Mouse (Mus musculus) limb, embryonic 13.5 days (tissue): ENCODE results near the gene Sult2a7. TPM values are rescaled to one million over a fixed set of nuclear protein-coding genes. Genes with fewer than 3 reads are reported as not detected.

Experiments
- ATAC-seq: fragments of 200-750 bp; cut with Nextera tagmentation; 2 replicates; pipeline ENCODE4 v1.8.0; 2017; ENCODE audit warnings: low read depth, moderate number of reproducible peaks, moderate TSS enrichment; ENCODE audit not compliant: low FRiP score
- H3K27ac ChIP-seq: fragments of 300-500 bp; sonication (generic); 2 replicates; pipeline ENCODE4 v1.5.1; 2015; ENCODE audit warnings: inconsistent platforms, mild to moderate bottlenecking, moderate library complexity
- H3K27me3 ChIP-seq: fragments of 300-500 bp; sonication (generic); 2 replicates; pipeline ENCODE4 v1.6.1; 2015; ENCODE audit warnings: mild to moderate bottlenecking, inconsistent platforms
- H3K36me3 ChIP-seq: fragments of 300-500 bp; sonication (generic); 2 replicates; pipeline ENCODE4 v1.6.1; 2015; ENCODE audit warnings: inconsistent platforms, mild to moderate bottlenecking, moderate library complexity
- H3K4me1 ChIP-seq: fragments of 300-500 bp; sonication (generic); 2 replicates; pipeline ENCODE4 v1.6.1; 2015; ENCODE audit warnings: inconsistent platforms
- H3K4me2 ChIP-seq: fragments of 300-500 bp; sonication (generic); replicated peaks from 2 replicates; pipeline ENCODE4 v1.6.1; 2015; ENCODE audit warnings: inconsistent platforms, mild to moderate bottlenecking, moderate library complexity
- H3K4me3 ChIP-seq: fragments of 300-500 bp; sonication (generic); 2 replicates; pipeline ENCODE4 v1.5.1; 2015; ENCODE audit warnings: moderate library complexity, mild to moderate bottlenecking, inconsistent platforms
- H3K9ac ChIP-seq: fragments of 300-500 bp; sonication (generic); 2 replicates; pipeline ENCODE4 v1.6.1; 2015; ENCODE audit warnings: mild to moderate bottlenecking, inconsistent platforms
- H3K9me3 ChIP-seq: fragments of 300-500 bp; sonication (generic); 2 replicates; pipeline ENCODE4 v1.6.1; 2016; ENCODE audit warnings: inconsistent platforms
- WGBS: fragments of 180-500 bp; shearing (Covaris S2); methylation state at CpG from one replicate; pipeline ENCODE4 v1.1.7; 2015; 5-methylcytosine and 5-hydroxymethylcytosine counted together
- polyA plus RNA-seq: library from polyadenylated mRNA; unstranded; fragments of >200 nt; fragmentation: Nextera tagmentation; extraction: Ambion mirVana; gene quantifications from 2 replicates; pipeline ENCODE4 v1.2.1, GENCODE M21; 2015

Sult2a7 gene
- not detected in 2 replicates for polyA plus RNA-seq

DNA sequence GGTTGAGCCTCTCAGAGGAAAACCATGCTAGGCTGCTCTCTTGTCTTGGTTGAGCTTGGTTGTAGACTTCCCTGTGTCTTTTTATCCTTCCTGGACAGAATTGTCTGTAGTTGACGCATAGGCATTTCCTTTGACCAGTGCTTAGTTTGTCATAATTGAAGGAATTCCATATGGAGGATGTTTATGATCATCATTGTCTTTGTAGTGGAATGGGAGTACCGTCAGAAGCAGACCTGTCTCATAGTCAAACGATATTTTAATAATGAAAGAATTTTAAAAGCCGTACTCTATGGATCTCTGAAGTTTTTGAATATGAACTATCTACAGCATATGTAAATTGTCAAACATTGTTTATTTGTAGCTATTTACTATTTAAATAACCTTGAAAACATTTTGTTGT is at the start of gene Sult2a7:
Sult2a7 (minus strand) TSS at position 101 of the 400 bp plus-strand sequence.
- H3K4me3 ChIP-seq: no peak within 1 kb of the TSS
- peaks cover 15% of the 10 kb centered on the region; the same call in 1 of the 2 replicates for H3K9me3 ChIP-seq
- H3K27me3 ChIP-seq: no peaks in the 10 kb centered on the region
- H3K36me3 ChIP-seq: no peaks in the 10 kb centered on the region
- no peak within 1 kb of the TSS for H3K4me2 ChIP-seq
- H3K27ac ChIP-seq: no peak within 1 kb of the TSS
- 90% methylated on average over 4 of the region's 4 CpGs for WGBS
- no peak for ATAC-seq
- no peak within 1 kb of the TSS for H3K9ac ChIP-seq
- H3K4me1 ChIP-seq: no peaks in the 10 kb centered on the region

DNA sequence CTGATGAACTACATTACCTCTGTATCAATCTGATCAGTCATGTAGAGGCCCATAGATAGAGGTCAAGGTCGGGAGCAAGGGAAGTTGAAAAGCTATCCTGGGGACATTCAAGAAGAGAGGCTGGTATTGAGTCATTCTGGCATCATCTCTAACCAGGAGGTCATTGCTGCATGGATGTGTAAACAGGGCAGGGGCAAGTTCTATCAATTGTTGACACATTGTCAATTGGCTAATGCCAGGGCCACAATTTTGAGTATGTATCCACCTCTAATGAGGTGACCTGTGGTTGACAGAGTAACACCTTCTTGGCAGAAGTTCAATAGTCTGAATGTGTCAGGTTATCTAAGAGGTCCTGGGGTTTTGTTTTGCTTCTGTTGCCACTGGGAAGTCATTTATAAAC is 31.2 kb upstream of the Sult2a7 start:
- Histone ChIP-seq H3K4me3 (no peak overlapping the region), H3K27me3 (no peaks in the 10 kb centered on the region), H3K4me2 (no peak overlapping the region), H3K4me1 (no peaks in the 10 kb centered on the region), H3K9ac (no peak overlapping the region), H3K27ac (no peak overlapping the region), H3K36me3 (no peaks in the 10 kb centered on the region), H3K9me3 (peaks cover 12% of the 10 kb centered on the region)
- WGBS: 74% methylated on average over 1 of the region's 1 CpGs
- ATAC-seq: no peak

DNA sequence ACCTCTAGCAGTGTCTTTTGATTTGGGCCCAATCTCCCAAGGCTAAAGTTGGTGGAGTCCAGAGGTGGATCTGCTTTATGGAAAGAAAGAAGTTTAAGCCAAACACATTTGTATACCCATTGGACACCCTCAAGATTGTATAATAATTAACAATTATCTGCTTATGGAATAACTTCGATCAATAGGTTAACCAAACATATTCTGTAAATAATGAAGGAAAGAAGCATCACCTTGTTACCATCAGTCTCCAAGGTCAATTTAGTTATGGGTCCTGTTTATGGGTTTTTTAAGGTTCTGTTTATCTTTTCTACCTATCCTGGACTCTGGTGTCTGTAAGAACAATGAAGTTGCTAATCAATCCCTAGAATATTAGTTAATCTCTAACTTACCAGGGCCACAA is 28.6 kb upstream of the Sult2a7 start:
- Histone ChIP-seq H3K4me1 (no peaks in the 10 kb centered on the region), H3K36me3 (no peaks in the 10 kb centered on the region), H3K9me3 (peaks cover 26% of the 10 kb centered on the region), H3K4me3 (no peak overlapping the region), H3K27ac (no peak overlapping the region), H3K9ac (no peak overlapping the region), H3K27me3 (no peaks in the 10 kb centered on the region), H3K4me2 (no peak overlapping the region)
- no peak for ATAC-seq
- WGBS: 87% methylated on average over 1 of the region's 1 CpGs

- Histone ChIP-seq H3K9me3 (peaks cover 24% of the 10 kb centered on the region), H3K27me3 (no peaks in the 10 kb centered on the region), H3K27ac (no peak overlapping the region), H3K4me3 (no peak overlapping the region), H3K4me2 (no peak overlapping the region), H3K4me1 (no peaks in the 10 kb centered on the region), H3K9ac (no peak overlapping the region), H3K36me3 (no peaks in the 10 kb centered on the region)
- 70% methylated on average over 3 of the region's 3 CpGs for WGBS
- ATAC-seq: no peak
Observed at GRCm38 (mm10) chr7:14518301-14518700, 24.3 kb upstream of the Sult2a7 start.

GRCm38 (mm10) chr7:14492886-14493285 is 1.1 kb downstream of the Sult2a7 start:
- Histone ChIP-seq H3K4me1 (no peaks in the 10 kb centered on the region), H3K27ac (no peak overlapping the region), H3K27me3 (no peaks in the 10 kb centered on the region), H3K4me3 (no peak overlapping the region), H3K4me2 (no peak overlapping the region), H3K9ac (no peak overlapping the region), H3K36me3 (no peaks in the 10 kb centered on the region), H3K9me3 (peaks cover 15% of the 10 kb centered on the region; the same call in 1 of the 2 replicates)
- no peak for ATAC-seq
- WGBS: 71% methylated on average over 3 of the region's 3 CpGs

DNA sequence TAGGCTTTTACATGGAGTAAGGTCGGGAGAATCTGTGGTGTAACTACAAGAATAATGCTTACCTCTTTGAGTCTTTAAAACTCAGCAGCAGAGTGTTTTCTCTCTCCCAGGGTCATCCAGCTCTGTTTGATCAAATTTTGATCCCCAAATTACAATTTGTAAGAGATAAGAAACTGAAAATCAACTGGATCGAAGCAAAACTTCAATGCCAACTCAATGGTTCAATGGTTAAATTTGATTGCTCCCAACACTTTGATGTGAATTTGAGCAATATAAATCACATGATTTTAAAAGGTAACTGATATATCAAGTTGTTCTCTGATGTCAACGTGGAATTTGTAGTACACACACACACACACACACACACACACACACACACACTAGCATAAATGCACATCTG is 47.5 kb downstream of the Sult2a7 start, which contains the start of gene Sult2a8:
Sult2a8 (minus strand) TSS at position 236 of the 400 bp plus-strand sequence.
- WGBS: 58% methylated on average over 3 of the region's 3 CpGs
- no peaks in the 10 kb centered on the region for H3K36me3 ChIP-seq
- no peak within 1 kb of the TSS for H3K9ac ChIP-seq
- no peaks in the 10 kb centered on the region for H3K27me3 ChIP-seq
- H3K4me1 ChIP-seq: no peaks in the 10 kb centered on the region
- H3K9me3 ChIP-seq: peaks cover 17% of the 10 kb centered on the region
- no peak within 1 kb of the TSS for H3K27ac ChIP-seq
- H3K4me2 ChIP-seq: no peak within 1 kb of the TSS
- H3K4me3 ChIP-seq: no peak within 1 kb of the TSS
- ATAC-seq: no peak

GRCm38 (mm10) chr7:14439581-14439980 is 54.4 kb downstream of the Sult2a7 start:
- Histone ChIP-seq H3K4me1 (no peaks in the 10 kb centered on the region), H3K9me3 (peaks cover 15% of the 10 kb centered on the region), H3K4me3 (no peak overlapping the region), H3K27ac (no peak overlapping the region), H3K36me3 (no peaks in the 10 kb centered on the region), H3K27me3 (no peaks in the 10 kb centered on the region), H3K4me2 (no peak overlapping the region), H3K9ac (no peak overlapping the region)
- no peak for ATAC-seq

DNA sequence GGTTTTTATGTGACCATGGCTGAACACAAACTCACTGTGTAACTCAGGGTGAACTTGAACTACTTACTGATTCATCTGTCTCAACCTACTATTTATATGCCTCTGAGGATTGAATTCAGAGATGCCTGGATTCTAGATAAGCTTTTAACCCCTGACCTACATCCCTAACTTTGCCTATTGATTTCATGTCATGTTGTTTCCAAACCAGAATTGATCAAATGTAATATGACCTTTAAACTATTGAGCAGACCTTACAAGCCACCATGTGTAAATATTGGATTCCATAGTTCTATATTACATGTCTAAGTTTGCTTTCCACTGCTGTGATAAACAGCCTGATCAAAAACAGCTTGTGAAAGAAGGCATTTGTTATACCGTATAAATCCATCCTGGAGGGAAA is 55.5 kb downstream of the Sult2a7 start:
- Histone ChIP-seq H3K4me2 (no peak overlapping the region), H3K36me3 (no peaks in the 10 kb centered on the region), H3K9ac (no peak overlapping the region), H3K27ac (no peak overlapping the region), H3K4me3 (no peak overlapping the region), H3K27me3 (no peaks in the 10 kb centered on the region), H3K4me1 (no peaks in the 10 kb centered on the region), H3K9me3 (peaks cover 14% of the 10 kb centered on the region; the same call in 1 of the 2 replicates)
- WGBS: 72% methylated on average over 1 of the region's 1 CpGs
- no peak for ATAC-seq

DNA sequence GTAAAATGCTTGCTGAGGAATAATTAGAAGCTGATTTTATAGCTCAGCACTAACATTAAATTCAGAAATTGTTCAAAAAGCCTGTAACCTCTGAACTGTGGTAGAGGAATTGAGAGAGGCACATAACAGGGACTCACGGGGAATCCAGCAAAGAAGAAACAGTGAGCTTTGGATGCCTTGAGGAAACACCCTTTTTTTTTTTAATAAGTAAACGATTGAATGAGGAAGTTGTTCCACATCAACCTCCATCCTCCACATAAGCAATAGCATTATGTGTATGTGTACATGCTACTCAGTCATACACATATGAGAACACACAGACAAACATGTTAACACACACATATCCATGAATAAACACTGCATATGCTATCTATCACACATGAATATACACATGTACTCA is 56.0 kb downstream of the Sult2a7 start:
- H3K36me3 ChIP-seq: no peaks in the 10 kb centered on the region
- no peaks in the 10 kb centered on the region for H3K4me1 ChIP-seq
- H3K27me3 ChIP-seq: no peaks in the 10 kb centered on the region
- H3K4me3 ChIP-seq: no peak overlapping the region
- no peak overlapping the region for H3K9ac ChIP-seq
- no peak overlapping the region for H3K27ac ChIP-seq
- ATAC-seq: no peak
- WGBS: 86% methylated on average over 2 of the region's 2 CpGs
- no peak overlapping the region for H3K4me2 ChIP-seq
- peaks cover 14% of the 10 kb centered on the region; the same call in 1 of the 2 replicates for H3K9me3 ChIP-seq

Other genes with a start within 250 kb of the Sult2a7 start
- not detected in 2 replicates for gene Sult2a6, start 239.4 kb downstream of the Sult2a7 start, polyA plus RNA-seq
- gene Obox8, start 160.7 kb downstream of the Sult2a7 start, polyA plus RNA-seq: not detected in 2 replicates
- 0.10 TPM in 1 of 2 replicates, not detected in the other for gene Sult2a8, start 47.5 kb downstream of the Sult2a7 start, polyA plus RNA-seq
- gene Vmn1r90, start 69.3 kb upstream of the Sult2a7 start, polyA plus RNA-seq: 0.39 and 0.42 TPM in 2 replicates
- gene Obox7, start 165.3 kb upstream of the Sult2a7 start, polyA plus RNA-seq: not detected in 2 replicates